Mouse (Mus musculus): ENCODE measurements around the gene Abi3.

DNA sequence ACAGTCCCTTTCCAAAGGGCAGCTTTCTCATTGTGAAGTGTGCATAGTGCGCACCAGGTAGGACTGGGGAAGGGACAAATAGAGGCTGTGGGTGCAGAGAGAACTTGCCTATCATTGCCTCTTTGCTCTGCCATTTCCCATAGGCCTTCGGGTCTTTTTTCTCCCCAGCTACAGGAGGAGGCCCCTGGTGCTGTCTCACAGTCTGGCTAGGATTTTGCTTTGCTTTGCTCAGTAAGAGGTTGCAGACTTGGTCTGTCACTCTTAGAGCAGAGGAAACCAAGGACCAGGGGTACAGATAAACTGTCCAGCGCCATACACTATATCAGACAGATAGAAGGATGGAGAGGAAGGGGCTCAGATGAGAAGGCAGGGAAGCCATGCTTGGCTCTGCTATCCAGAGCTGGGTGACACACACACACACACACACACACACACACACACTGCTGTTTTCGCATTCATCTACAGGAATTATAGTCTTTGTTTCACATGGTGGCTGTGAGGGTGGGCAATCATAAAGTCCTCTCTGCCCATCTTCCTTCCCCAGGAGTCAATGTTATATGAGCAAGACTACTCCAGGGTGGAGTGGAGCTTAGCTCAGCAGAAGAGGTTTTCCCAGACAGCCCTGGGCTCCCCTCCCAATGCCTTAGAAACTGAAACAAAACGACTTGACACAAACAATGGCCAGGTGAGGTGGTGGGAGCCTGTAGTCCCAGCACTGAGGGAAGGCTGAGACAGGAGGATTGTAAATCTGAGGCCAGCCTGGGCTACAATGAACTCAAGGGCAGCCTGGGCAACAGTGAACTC is 1.4 kb downstream of the Abi3 start:
- TF ChIP-seq POLR2A (IDR thresholded peaks at IDR 0.05; ENCODE audit: borderline replicate concordance, extremely low read depth, low read depth, low read length) (no peak), CTCF (IDR thresholded peaks at IDR 0.05; ENCODE audit: insufficient read depth, low read length) (no peak)

All from lung, adult 2 months (tissue).